Mouse (Mus musculus): ENCODE data around the gene Rdh9.

Rdh9 gene

DNA sequence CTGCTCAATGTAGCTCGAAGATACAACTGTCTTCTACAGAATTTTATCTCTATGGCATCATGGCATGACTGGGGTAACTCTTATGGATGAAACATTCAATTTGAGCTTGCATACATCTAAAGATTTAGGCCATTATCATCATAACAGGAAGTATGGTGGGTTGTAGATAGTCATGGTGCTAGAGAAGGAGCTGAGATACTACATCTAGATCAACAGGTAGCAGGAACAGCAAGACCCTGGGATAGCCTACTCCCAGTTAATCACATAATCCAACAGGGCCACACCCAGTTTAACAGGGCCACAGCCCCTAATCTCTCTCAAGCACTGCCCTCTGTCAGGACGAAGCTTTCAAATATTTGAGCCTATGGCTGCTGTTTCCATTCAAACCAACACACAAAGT is 64.6 kb downstream of the Rdh9 start:
- DNase-seq (ENCODE audit: low read depth in 1 of 2, low spot score in 2 of 2), result no peak

Measured in monocyte, adult 2 months (primary cell).